Mouse (Mus musculus): ENCODE measurements at regions not wholly inside any gene's neighbourhood (a gene's known extent, or its start where the extent isn't known, plus 50 kb on each side); places are given as distances from the start of the nearest gene placed in this dataset.

GRCm38 (mm10) chr6:140112054-140112453, 70.8 kb upstream of the Plcz1 start:
- no peak for TF ChIP-seq CTCF (IDR thresholded peaks at IDR 0.05)
- TF ChIP-seq EP300 (IDR thresholded peaks at IDR 0.05): no peak

Data from lung, postnatal 0 days (tissue).